Mouse (Mus musculus) thymus, adult 18-20 months (tissue): ENCODE results near the gene Xlr4a.
"Not testable (repeated sequence)": the region's sequence is repeated elsewhere in the genome, so short reads cannot be mapped to it uniquely, and the experiment has no call there.

Experiments used
- DNase-seq, 2 experiments: peaks; one replicate each; pipeline ENCODE4 v3.0.0; 2022; ENCODE audit warnings: mixed read lengths in 2 of 2

Xlr4a gene

GRCm38 (mm10) chrX:73082267-73083055 is at the start of gene Xlr4a:
Xlr4a (minus strand) TSS chrX:73082478.
- peak; percentile 9 to 32 for DNase-seq

GRCm38 (mm10) chrX:73122859-73123829 is 40.9 kb upstream of the Xlr4a start:
- DNase-seq: not testable (repeated sequence)

GRCm38 (mm10) chrX:73116747-73117146 is 34.5 kb upstream of the Xlr4a start, which contains the start of gene Gm14685:
Gm14685 (plus strand) TSS chrX:73117047.
- not testable (repeated sequence) for DNase-seq

- DNase-seq: not testable (repeated sequence)
These were observed 14.7 kb upstream of the Xlr4a start, which contains the start of gene Xlr3a for GRCm38 (mm10) chrX:73096941-73097508. Xlr3a (minus strand) TSS chrX:73097095.

- DNase-seq: not testable (repeated sequence)
These were observed 15.4 kb downstream of the Xlr4a start for GRCm38 (mm10) chrX:73066765-73067312.

GRCm38 (mm10) chrX:73064415-73064793 is 17.9 kb downstream of the Xlr4a start, which contains the start of gene Pnma3:
Pnma3 (plus strand) TSS chrX:73064787.
- no peak for DNase-seq

GRCm38 (mm10) chrX:73063512-73064414 is 18.5 kb downstream of the Xlr4a start:
- no peak for DNase-seq

- DNase-seq: no peak
These were observed 20.0 kb downstream of the Xlr4a start for GRCm38 (mm10) chrX:73062323-73062722.

- DNase-seq: no peak
These were observed 20.8 kb downstream of the Xlr4a start for GRCm38 (mm10) chrX:73061528-73061927.

GRCm38 (mm10) chrX:73053860-73054563 is 28.3 kb downstream of the Xlr4a start:
- peak; percentile 64 to 75 for DNase-seq

- no peak for DNase-seq
These were observed 42.6 kb downstream of the Xlr4a start for GRCm38 (mm10) chrX:73039666-73040065.

GRCm38 (mm10) chrX:73038831-73039230 is 43.4 kb downstream of the Xlr4a start:
- DNase-seq: no peak

GRCm38 (mm10) chrX:73037003-73037402 is 45.3 kb downstream of the Xlr4a start, which contains the start of gene Pnma5:
Pnma5 (minus strand) TSS chrX:73037103.
- no peak for DNase-seq
